Mouse (Mus musculus): Measurements from ENCODE around the gene Trmo. TPM values are rescaled to one million over a fixed set of nuclear protein-coding genes. Genes with fewer than 3 reads are reported as not detected.

The Trmo gene
- polyA plus RNA-seq, 1 experiment from 2014 or later, result 8.2 TPM

DNA sequence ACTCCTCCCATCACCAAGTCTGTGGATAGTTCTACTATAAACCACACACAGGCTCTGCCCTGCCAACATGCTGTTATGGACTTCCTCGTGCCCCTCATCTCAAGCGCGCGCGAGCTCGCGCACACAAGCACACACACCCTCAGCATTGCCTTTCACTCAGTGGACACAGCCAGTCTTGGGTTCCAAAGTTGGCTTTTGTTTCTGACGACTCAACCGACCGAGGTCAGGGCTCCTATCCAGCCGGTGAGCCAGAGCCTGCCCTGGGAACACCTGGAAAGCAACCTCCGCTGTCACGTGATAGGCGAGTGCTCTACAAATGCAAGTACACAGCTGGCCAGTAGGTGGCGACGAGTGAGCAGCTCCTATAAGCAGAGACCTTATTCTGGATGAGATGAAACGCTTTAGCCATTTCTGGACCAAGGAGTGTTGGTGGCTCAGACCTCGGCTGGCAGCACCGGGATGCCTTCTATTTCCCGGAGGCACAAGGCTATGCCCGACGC lies 14.3 kb downstream of the Trmo start:
- peak overlapping the region; percentile 51 for H3K4me2 ChIP-seq (replicated peaks; ENCODE audit: low read depth, low read length)
- H3K9me3 ChIP-seq (ENCODE audit: low read length), result no peaks in the 10 kb centered on the region
- H3K36me3 ChIP-seq (ENCODE audit: insufficient read depth, low read length), result peaks cover 2% of the 10 kb centered on the region; the same call in 1 of the 2 replicates
- no peak overlapping the region for H3K9ac ChIP-seq (replicated peaks; ENCODE audit: low read depth)
- DNase-seq (ENCODE audit: low spot score) (peak; percentile 88), ATAC-seq (peak; percentile 81)
- peak; percentile 95 for TF ChIP-seq CTCF (IDR thresholded peaks at IDR 0.05)
- no peak for TF ChIP-seq EP300 (IDR thresholded peaks at IDR 0.05)
- H3K4me3 ChIP-seq (ENCODE audit: low read depth, low read length), result peak overlapping the region; percentile 18
- 19% methylated on average over 22 of the region's 22 CpGs for WGBS
- no peak overlapping the region for H3K27ac ChIP-seq (ENCODE audit: low read length)
- no peaks in the 10 kb centered on the region for H3K27me3 ChIP-seq (replicated peaks; ENCODE audit: insufficient read depth, low read length)
- no peaks in the 10 kb centered on the region for H3K4me1 ChIP-seq (ENCODE audit: insufficient read depth, low read depth, low read length)

DNA sequence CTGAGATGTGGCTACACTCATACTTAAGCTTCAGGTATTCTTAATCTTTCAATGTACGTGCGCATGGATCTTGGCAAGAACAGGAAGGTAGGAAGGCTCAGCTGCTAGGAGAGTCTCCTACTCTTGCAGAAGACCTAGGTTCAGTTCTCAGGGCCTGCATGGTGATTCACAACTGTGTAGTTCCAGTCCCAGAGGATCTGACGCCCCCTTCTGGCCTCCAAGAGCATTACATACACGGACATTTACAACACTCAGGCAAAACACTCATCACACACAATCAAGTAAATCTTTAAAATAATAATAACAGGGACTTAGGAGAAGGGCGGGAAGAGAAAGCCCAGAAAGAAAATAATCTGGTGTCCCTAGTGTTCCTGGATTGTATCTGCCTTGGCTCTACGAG lies 14.8 kb downstream of the Trmo start:
- Histone ChIP-seq H3K36me3 (ENCODE audit: insufficient read depth, low read length) (no peaks in the 10 kb centered on the region), H3K4me3 (ENCODE audit: low read depth, low read length) (no peak overlapping the region), H3K4me1 (ENCODE audit: insufficient read depth, low read depth, low read length) (no peaks in the 10 kb centered on the region), H3K27me3 (replicated peaks; ENCODE audit: insufficient read depth, low read length) (no peaks in the 10 kb centered on the region), H3K27ac (ENCODE audit: low read length) (no peak overlapping the region), H3K9me3 (ENCODE audit: low read length) (no peaks in the 10 kb centered on the region), H3K9ac (replicated peaks; ENCODE audit: low read depth) (no peak overlapping the region), H3K4me2 (replicated peaks; ENCODE audit: low read depth, low read length) (peak overlapping the region; percentile 51)
- ATAC-seq (peak; percentile 34; the same call in 1 of the 2 replicates), DNase-seq (ENCODE audit: low spot score) (peak; percentile 40)
- WGBS, result 62% methylated on average over 6 of the region's 6 CpGs
- TF ChIP-seq CTCF (IDR thresholded peaks at IDR 0.05) (peak; percentile 70), EP300 (IDR thresholded peaks at IDR 0.05) (no peak)

GRCm38 (mm10) chr4:46371030-46371429 lies 18.2 kb downstream of the Trmo start:
- Histone ChIP-seq H3K27me3 (replicated peaks; ENCODE audit: insufficient read depth, low read length) (no peaks in the 10 kb centered on the region), H3K9me3 (ENCODE audit: low read length) (no peaks in the 10 kb centered on the region), H3K4me3 (ENCODE audit: low read depth, low read length) (no peak overlapping the region), H3K36me3 (ENCODE audit: insufficient read depth, low read length) (no peaks in the 10 kb centered on the region), H3K4me2 (replicated peaks; ENCODE audit: low read depth, low read length) (peak overlapping the region; percentile 39; the same call in 1 of the 2 replicates), H3K9ac (replicated peaks; ENCODE audit: low read depth) (no peak overlapping the region), H3K27ac (ENCODE audit: low read length) (no peak overlapping the region), H3K4me1 (ENCODE audit: insufficient read depth, low read depth, low read length) (no peaks in the 10 kb centered on the region)
- peak; percentile 87 for ATAC-seq
- no peak for TF ChIP-seq EP300 (IDR thresholded peaks at IDR 0.05)
- TF ChIP-seq CTCF (IDR thresholded peaks at IDR 0.05), result no peak
- DNase-seq (ENCODE audit: low spot score), result peak; percentile 84
- WGBS, result 3% methylated on average over 19 of the region's 19 CpGs

DNA sequence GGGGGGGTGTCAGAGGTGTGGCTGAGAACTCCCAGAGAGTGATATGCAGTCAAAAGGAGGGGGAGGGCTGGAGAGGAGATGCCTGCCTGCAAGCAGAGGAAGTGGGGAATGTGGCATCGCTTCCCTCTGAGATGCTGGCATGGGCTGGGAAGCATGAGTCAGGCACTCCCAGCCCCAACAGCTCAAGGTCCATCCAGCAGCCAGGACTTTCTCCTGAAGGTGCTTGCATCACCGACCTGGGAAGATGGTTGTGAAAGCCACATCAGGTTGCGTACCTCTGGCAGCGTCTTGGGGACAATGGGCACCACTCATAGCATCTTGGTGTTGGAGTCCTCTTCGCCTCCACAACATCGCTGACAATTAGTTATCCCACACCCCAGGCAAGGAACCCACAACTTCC lies 18.8 kb downstream of the Trmo start:
- H3K27me3 ChIP-seq (replicated peaks; ENCODE audit: insufficient read depth, low read length), result no peaks in the 10 kb centered on the region
- no peak overlapping the region for H3K4me2 ChIP-seq (replicated peaks; ENCODE audit: low read depth, low read length)
- TF ChIP-seq CTCF (IDR thresholded peaks at IDR 0.05), result no peak
- TF ChIP-seq EP300 (IDR thresholded peaks at IDR 0.05), result no peak
- H3K27ac ChIP-seq (ENCODE audit: low read length), result no peak overlapping the region
- H3K9me3 ChIP-seq (ENCODE audit: low read length), result no peaks in the 10 kb centered on the region
- DNase-seq (ENCODE audit: low spot score) (peak; percentile 67), ATAC-seq (peak; percentile 44)
- 44% methylated on average over 6 of the region's 6 CpGs for WGBS
- no peak overlapping the region for H3K4me3 ChIP-seq (ENCODE audit: low read depth, low read length)
- no peak overlapping the region for H3K9ac ChIP-seq (replicated peaks; ENCODE audit: low read depth)
- H3K36me3 ChIP-seq (ENCODE audit: insufficient read depth, low read length), result no peaks in the 10 kb centered on the region
- H3K4me1 ChIP-seq (ENCODE audit: insufficient read depth, low read depth, low read length), result no peaks in the 10 kb centered on the region

DNA sequence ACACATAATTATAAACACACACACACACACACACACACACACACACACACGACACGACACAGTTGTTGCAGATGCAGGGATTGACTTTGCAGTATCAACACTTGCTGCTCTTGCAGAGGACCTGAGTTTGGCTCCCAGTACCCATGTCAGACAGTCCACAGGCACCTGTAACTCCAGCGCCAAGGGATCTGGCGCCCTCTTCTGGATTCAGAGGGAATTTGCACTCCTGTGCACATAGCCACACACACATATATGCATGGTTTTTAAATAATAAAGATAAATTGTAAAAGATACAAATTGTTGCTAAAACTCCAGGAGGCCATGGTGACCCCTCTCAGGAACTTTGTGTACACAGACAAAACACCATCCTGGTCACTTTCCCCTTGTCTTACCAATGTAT lies 20.2 kb downstream of the Trmo start:
- TF ChIP-seq CTCF (IDR thresholded peaks at IDR 0.05) (peak; percentile 47), EP300 (IDR thresholded peaks at IDR 0.05) (no peak)
- Histone ChIP-seq H3K36me3 (ENCODE audit: insufficient read depth, low read length) (no peaks in the 10 kb centered on the region), H3K4me3 (ENCODE audit: low read depth, low read length) (no peak overlapping the region), H3K9me3 (ENCODE audit: low read length) (no peaks in the 10 kb centered on the region), H3K27ac (ENCODE audit: low read length) (no peak overlapping the region), H3K4me2 (replicated peaks; ENCODE audit: low read depth, low read length) (no peak overlapping the region), H3K27me3 (replicated peaks; ENCODE audit: insufficient read depth, low read length) (no peaks in the 10 kb centered on the region), H3K4me1 (ENCODE audit: insufficient read depth, low read depth, low read length) (no peaks in the 10 kb centered on the region), H3K9ac (replicated peaks; ENCODE audit: low read depth) (no peak overlapping the region)
- ATAC-seq (no peak), DNase-seq (ENCODE audit: low spot score) (no peak)
- 65% methylated on average over 4 of the region's 4 CpGs for WGBS

- no peaks in the 10 kb centered on the region for H3K4me1 ChIP-seq (ENCODE audit: insufficient read depth, low read depth, low read length)
- ATAC-seq, result no peak
- no peak overlapping the region for H3K9ac ChIP-seq (replicated peaks; ENCODE audit: low read depth)
- no peak overlapping the region for H3K4me3 ChIP-seq (ENCODE audit: low read depth, low read length)
- no peaks in the 10 kb centered on the region for H3K27me3 ChIP-seq (replicated peaks; ENCODE audit: insufficient read depth, low read length)
- H3K27ac ChIP-seq (ENCODE audit: low read length), result no peak overlapping the region
- H3K9me3 ChIP-seq (ENCODE audit: low read length), result no peaks in the 10 kb centered on the region
- no peaks in the 10 kb centered on the region for H3K36me3 ChIP-seq (ENCODE audit: insufficient read depth, low read length)
- TF ChIP-seq CTCF (IDR thresholded peaks at IDR 0.05), result no peak
- DNase-seq (ENCODE audit: low spot score), result no peak
- H3K4me2 ChIP-seq (replicated peaks; ENCODE audit: low read depth, low read length), result no peak overlapping the region
- WGBS, result 12% methylated on average over 12 of the region's 12 CpGs
Measured at GRCm38 (mm10) chr4:46367487-46367959, 21.7 kb downstream of the Trmo start.

DNA sequence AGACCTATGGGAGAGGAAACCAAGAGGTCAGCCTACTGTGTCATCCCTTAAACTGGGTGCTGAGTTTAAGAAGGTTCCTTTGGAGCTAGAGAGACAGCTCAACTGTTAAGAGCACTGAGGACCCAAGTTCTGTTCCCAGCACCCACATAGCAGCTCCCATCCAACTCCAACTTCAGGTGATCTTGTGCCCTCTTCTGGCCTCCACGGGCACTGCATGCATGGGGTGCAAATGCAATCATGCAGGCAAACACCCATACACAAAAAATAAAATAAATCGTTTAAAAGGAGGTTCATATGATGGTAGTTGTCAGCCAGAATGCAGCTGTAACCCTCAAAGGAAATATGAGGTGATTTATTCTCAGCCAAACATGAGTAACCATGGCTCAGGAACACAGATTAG lies 24.9 kb downstream of the Trmo start:
- DNase-seq (ENCODE audit: low spot score), result no peak
- no peaks in the 10 kb centered on the region for H3K36me3 ChIP-seq (ENCODE audit: insufficient read depth, low read length)
- 73% methylated on average over 2 of the region's 2 CpGs for WGBS
- peak; percentile 35 for TF ChIP-seq CTCF (IDR thresholded peaks at IDR 0.05)
- TF ChIP-seq EP300 (IDR thresholded peaks at IDR 0.05), result no peak
- H3K27me3 ChIP-seq (replicated peaks; ENCODE audit: insufficient read depth, low read length), result no peaks in the 10 kb centered on the region
- no peak overlapping the region for H3K9ac ChIP-seq (replicated peaks; ENCODE audit: low read depth)
- H3K4me2 ChIP-seq (replicated peaks; ENCODE audit: low read depth, low read length), result no peak overlapping the region
- H3K4me1 ChIP-seq (ENCODE audit: insufficient read depth, low read depth, low read length), result no peaks in the 10 kb centered on the region
- H3K9me3 ChIP-seq (ENCODE audit: low read length), result no peaks in the 10 kb centered on the region
- H3K4me3 ChIP-seq (ENCODE audit: low read depth, low read length), result no peak overlapping the region
- no peak overlapping the region for H3K27ac ChIP-seq (ENCODE audit: low read length)
- ATAC-seq, result no peak
